Mouse (Mus musculus): ENCODE measurements at regions not wholly inside any gene's neighbourhood (a gene's known extent, or its start where the extent isn't known, plus 50 kb on each side); places are given as distances from the start of the nearest gene placed in this dataset.

- no peak for DNase-seq (ENCODE audit: extremely low read depth, low read depth, low spot score)
These were observed 172.1 kb upstream of the B3gat2 start for GRCm38 (mm10) chr1:23589414-23589942.

GRCm38 (mm10) chr1:23602710-23603291 lies 158.8 kb upstream of the B3gat2 start:
- no peak for DNase-seq (ENCODE audit: extremely low read depth, low read depth, low spot score)

GRCm38 (mm10) chr1:23629366-23629765 lies 132.2 kb upstream of the B3gat2 start:
- DNase-seq (ENCODE audit: extremely low read depth, low read depth, low spot score) = no peak

- DNase-seq (ENCODE audit: extremely low read depth, low read depth, low spot score) = no peak
These were observed 116.5 kb upstream of the B3gat2 start for GRCm38 (mm10) chr1:23645093-23645492.

GRCm38 (mm10) chr1:23648875-23649506 lies 112.6 kb upstream of the B3gat2 start:
- no peak for DNase-seq (ENCODE audit: extremely low read depth, low read depth, low spot score)

- no peak for DNase-seq (ENCODE audit: extremely low read depth, low read depth, low spot score)
These were observed 111.7 kb upstream of the B3gat2 start for GRCm38 (mm10) chr1:23649886-23650285.

GRCm38 (mm10) chr1:23653628-23654027 lies 107.9 kb upstream of the B3gat2 start:
- DNase-seq (ENCODE audit: extremely low read depth, low read depth, low spot score) = no peak

- no peak for DNase-seq (ENCODE audit: extremely low read depth, low read depth, low spot score)
These were observed 105.8 kb upstream of the B3gat2 start for GRCm38 (mm10) chr1:23655768-23656167.

GRCm38 (mm10) chr1:23656302-23656701 lies 105.3 kb upstream of the B3gat2 start:
- DNase-seq (ENCODE audit: extremely low read depth, low read depth, low spot score) = no peak

- DNase-seq (ENCODE audit: extremely low read depth, low read depth, low spot score) = no peak
These were observed 104.8 kb upstream of the B3gat2 start for GRCm38 (mm10) chr1:23656718-23657117.

- no peak for DNase-seq (ENCODE audit: extremely low read depth, low read depth, low spot score)
These were observed 91.0 kb upstream of the B3gat2 start for GRCm38 (mm10) chr1:23670514-23670913.

- DNase-seq (ENCODE audit: extremely low read depth, low read depth, low spot score) = no peak
These were observed 87.2 kb upstream of the B3gat2 start for GRCm38 (mm10) chr1:23674357-23674756.

- DNase-seq (ENCODE audit: extremely low read depth, low read depth, low spot score) = no peak
These were observed 85.3 kb upstream of the B3gat2 start for GRCm38 (mm10) chr1:23676301-23676700.

- DNase-seq (ENCODE audit: extremely low read depth, low read depth, low spot score) = no peak
These were observed 72.2 kb upstream of the B3gat2 start for GRCm38 (mm10) chr1:23689398-23689797.

GRCm38 (mm10) chr1:23705489-23705888 lies 56.1 kb upstream of the B3gat2 start:
- DNase-seq (ENCODE audit: extremely low read depth, low read depth, low spot score) = no peak

- no peak for DNase-seq (ENCODE audit: extremely low read depth, low read depth, low spot score)
These were observed 55.1 kb upstream of the B3gat2 start for GRCm38 (mm10) chr1:23706450-23706849.
